Mouse (Mus musculus) E14TG2a.4 (cell line): Measurements from ENCODE around the gene Med15.

Source experiments
- CTCF ChIP-seq: conservative IDR thresholded peaks from 2 replicates; pipeline ENCODE4 v1.5.1; 2014; ENCODE audit warnings: low read length
- POU5F1 ChIP-seq: IDR thresholded peaks from 2 replicates; pipeline ENCODE4 v1.6.1; 2014; ENCODE audit warnings: low read length, borderline replicate concordance

- no peak for TF ChIP-seq CTCF
- no peak for TF ChIP-seq POU5F1
These were observed 82.0 kb downstream of the Med15 start for GRCm38 (mm10) chr16:17650711-17651110.
